Comparison of ENCODE assay signal across 8 mouse cellular contexts in genomic region chr14:16574925-16575721, GRCm38 (mm10).
DNase-seq lines count a peak whose midpoint lies in the region; ATAC-seq lines count a peak whose summit lies in the region.

No protein-coding gene starts in this region.

- no peak overlapping the region for H3K9ac ChIP-seq in liver, embryonic 15.5 days
- peak overlapping the region; percentile 80 for H3K9ac ChIP-seq in neural tube, embryonic 12.5 days

- intact Hi-C loops in heart, postnatal 14 days (cut with DNase I): loop anchor here (2.0 to 10.0 kb wide), 4 partner anchors 14 to 470 kb away; no protein-coding TSS in a partner anchor

- H3K4me1 ChIP-seq in liver, embryonic 15.5 days (replicated peaks): no peaks in the 10 kb centered on the region
- peaks cover 29% of the 10 kb centered on the region for H3K4me1 ChIP-seq in neural tube, embryonic 12.5 days

- peak; percentile 66 for DNase-seq in NIH3T3 (ENCODE audit: low read depth)
- peak; percentile 60 for DNase-seq in cerebellum, adult 9-10 months
- DNase-seq in forelimb bud, embryonic 11.5 days (ENCODE audit: low read depth, low spot score): peak; percentile 90
- peak; percentile 82 to 85 for DNase-seq in heart, postnatal 14 days
- DNase-seq in kidney, postnatal 4 days: peak; percentile 88 to 93
- peak; percentile 26 for DNase-seq in urinary bladder, postnatal 10 days (ENCODE audit: low spot score)

- under 1% methylated on average over 52 of the region's 52 CpGs for WGBS in liver, embryonic 15.5 days (ENCODE audit: insufficient replicate concordance)
- WGBS in neural tube, embryonic 12.5 days: under 1% methylated on average over 52 of the region's 52 CpGs

- peak overlapping the region; percentile 59 for H3K4me2 ChIP-seq in liver, embryonic 15.5 days
- H3K4me2 ChIP-seq in neural tube, embryonic 12.5 days (replicated peaks): peak overlapping the region; percentile 67

- H3K27me3 ChIP-seq in liver, embryonic 15.5 days: peaks cover 24% of the 10 kb centered on the region
- no peaks in the 10 kb centered on the region for H3K27me3 ChIP-seq in neural tube, embryonic 12.5 days (replicated peaks)

- ATAC-seq in liver, embryonic 15.5 days (ENCODE audit: insufficient read depth): peak; percentile 72
- peak; percentile 95 for ATAC-seq in neural tube, embryonic 12.5 days (ENCODE audit: low FRiP score, low read depth)

- H3K36me3 ChIP-seq in liver, embryonic 15.5 days (replicated peaks): no peaks in the 10 kb centered on the region
- H3K36me3 ChIP-seq in neural tube, embryonic 12.5 days: no peaks in the 10 kb centered on the region

- H3K4me3 ChIP-seq in liver, embryonic 15.5 days (replicated peaks): peak overlapping the region; percentile 54
- H3K4me3 ChIP-seq in neural tube, embryonic 12.5 days: peak overlapping the region; percentile 60

- H3K9me3 ChIP-seq in liver, embryonic 15.5 days (replicated peaks): no peaks in the 10 kb centered on the region
- no peaks in the 10 kb centered on the region for H3K9me3 ChIP-seq in neural tube, embryonic 12.5 days

- peak overlapping the region; percentile 48 for H3K27ac ChIP-seq in liver, embryonic 15.5 days (replicated peaks)
- peak overlapping the region; percentile 86 for H3K27ac ChIP-seq in neural tube, embryonic 12.5 days

Comparison
In these comparisons a context has a peak if more than half of its experiments do, and no peak if none do; other contexts are left out.
1. Peak in every context shown above with its lines: DNase-seq, ATAC-seq, H3K4me3 ChIP-seq and H3K27ac ChIP-seq.
2. DNase-seq: peak in every context shown above with its lines; median percentile 90 in kidney, postnatal 4 days; 90 in forelimb bud, embryonic 11.5 days; 84 in heart, postnatal 14 days; 66 in NIH3T3; 60 in cerebellum, adult 9-10 months; 26 in urinary bladder, postnatal 10 days.